Mouse (Mus musculus) embryonic facial prominence, embryonic 15.5 days (tissue): ENCODE measurements around the gene Foxd2. TPM values are rescaled to one million over a fixed set of nuclear protein-coding genes. Genes with fewer than 3 reads are reported as not detected.

Source experiments
- ATAC-seq: fragments of 200-750 bp; cut with Nextera tagmentation; 2 replicates; pipeline ENCODE4 v1.8.0; 2017; ENCODE audit warnings: low read depth, moderate TSS enrichment; ENCODE audit not compliant: insufficient number of reproducible peaks, low FRiP score, low TSS enrichment
- H3K27ac ChIP-seq: fragments of 300-500 bp; sonication (generic); replicated peaks from 2 replicates; pipeline ENCODE4 v1.5.1; 2015; ENCODE audit warnings: mild to moderate bottlenecking, inconsistent platforms
- H3K27me3 ChIP-seq: fragments of 300-500 bp; sonication (generic); 2 replicates; pipeline ENCODE4 v1.6.1; 2015; ENCODE audit warnings: inconsistent platforms
- H3K36me3 ChIP-seq: fragments of 300-500 bp; sonication (generic); 2 replicates; pipeline ENCODE4 v1.6.1; 2015; ENCODE audit warnings: mild to moderate bottlenecking, inconsistent platforms
- H3K4me1 ChIP-seq: fragments of 300-500 bp; sonication (generic); 2 replicates; pipeline ENCODE4 v1.6.1; 2015; ENCODE audit warnings: inconsistent platforms
- H3K4me2 ChIP-seq: fragments of 300-500 bp; sonication (generic); replicated peaks from 2 replicates; pipeline ENCODE4 v1.6.1; 2015; ENCODE audit warnings: mild to moderate bottlenecking, inconsistent platforms
- H3K4me3 ChIP-seq: fragments of 300-500 bp; sonication (generic); replicated peaks from 2 replicates; pipeline ENCODE4 v1.5.1; 2015; ENCODE audit warnings: mild to moderate bottlenecking, inconsistent platforms
- H3K9ac ChIP-seq: fragments of 300-500 bp; sonication (generic); 2 replicates; pipeline ENCODE4 v1.6.1; 2015; ENCODE audit warnings: inconsistent platforms
- H3K9me3 ChIP-seq: fragments of 300-500 bp; sonication (generic); replicated peaks from 2 replicates; pipeline ENCODE4 v1.6.1; 2016; ENCODE audit warnings: inconsistent platforms
- WGBS: fragments of 180-500 bp; shearing (Covaris S2); methylation state at CpG from one replicate; pipeline ENCODE4 v1.1.7; 2015; 5-methylcytosine and 5-hydroxymethylcytosine counted together
- polyA plus RNA-seq: library from polyadenylated mRNA; unstranded; fragments of >200 nt; fragmentation: Nextera tagmentation; extraction: Ambion mirVana; gene quantifications from 2 replicates; pipeline ENCODE4 v1.2.1, GENCODE M21; 2015

The Foxd2 gene
- 1.8 and 2.3 TPM in 2 replicates for polyA plus RNA-seq

- peak within 1 kb of the TSS; percentile 54 for H3K9ac ChIP-seq
- peak within 1 kb of the TSS; percentile 92 for H3K4me2 ChIP-seq
- under 1% methylated on average over 52 of the region's 64 CpGs for WGBS
- H3K4me3 ChIP-seq: peak within 1 kb of the TSS; percentile 59
- no peaks in the 10 kb centered on the region for H3K36me3 ChIP-seq
- no peaks in the 10 kb centered on the region for H3K9me3 ChIP-seq
- peak; percentile 88 for ATAC-seq
- peaks cover 97% of the 10 kb centered on the region for H3K27me3 ChIP-seq
- peak within 1 kb of the TSS; percentile 83 for H3K27ac ChIP-seq
- peaks cover 43% of the 10 kb centered on the region for H3K4me1 ChIP-seq
Observed at GRCm38 (mm10) chr4:114908829-114909601, at the start of gene Foxd2. Gene Foxd2 (minus strand): TSS chr4:114908873.

GRCm38 (mm10) chr4:114958231-114958630, 49.6 kb upstream of the Foxd2 start:
- H3K27ac ChIP-seq: no peak overlapping the region
- H3K4me1 ChIP-seq: no peaks in the 10 kb centered on the region
- H3K9ac ChIP-seq: no peak overlapping the region
- H3K4me2 ChIP-seq: no peak overlapping the region
- 85% methylated on average over 2 of the region's 2 CpGs for WGBS
- H3K9me3 ChIP-seq: no peaks in the 10 kb centered on the region
- no peaks in the 10 kb centered on the region for H3K27me3 ChIP-seq
- peaks cover 14% of the 10 kb centered on the region; the same call in 1 of the 2 replicates for H3K36me3 ChIP-seq
- H3K4me3 ChIP-seq: no peak overlapping the region
- ATAC-seq: no peak

DNA sequence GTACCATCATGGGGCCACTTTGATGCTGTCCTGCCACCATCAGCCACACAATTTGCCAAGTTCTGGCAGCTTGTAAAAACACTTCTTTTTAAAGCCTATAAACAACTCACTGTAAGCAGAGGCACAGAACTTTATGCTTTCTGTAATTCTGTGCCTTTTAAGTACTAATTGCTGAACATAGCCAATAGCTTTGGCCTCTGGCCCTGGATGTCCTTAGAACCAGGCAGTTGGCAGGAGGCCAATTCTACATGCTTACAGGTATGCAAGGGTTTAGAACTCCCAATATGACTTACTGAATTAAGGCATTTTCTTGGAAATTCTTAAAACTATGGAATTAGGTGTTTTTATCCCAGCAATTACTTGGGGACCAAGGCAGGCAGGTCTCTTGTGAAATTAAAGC, 48.7 kb upstream of the Foxd2 start:
- no peak for ATAC-seq
- no peaks in the 10 kb centered on the region for H3K4me1 ChIP-seq
- peaks cover 7% of the 10 kb centered on the region; the same call in 1 of the 2 replicates for H3K36me3 ChIP-seq
- H3K9ac ChIP-seq: no peak overlapping the region
- H3K27ac ChIP-seq: no peak overlapping the region
- no peak overlapping the region for H3K4me3 ChIP-seq
- H3K27me3 ChIP-seq: no peaks in the 10 kb centered on the region
- H3K9me3 ChIP-seq: no peaks in the 10 kb centered on the region
- no peak overlapping the region for H3K4me2 ChIP-seq

DNA sequence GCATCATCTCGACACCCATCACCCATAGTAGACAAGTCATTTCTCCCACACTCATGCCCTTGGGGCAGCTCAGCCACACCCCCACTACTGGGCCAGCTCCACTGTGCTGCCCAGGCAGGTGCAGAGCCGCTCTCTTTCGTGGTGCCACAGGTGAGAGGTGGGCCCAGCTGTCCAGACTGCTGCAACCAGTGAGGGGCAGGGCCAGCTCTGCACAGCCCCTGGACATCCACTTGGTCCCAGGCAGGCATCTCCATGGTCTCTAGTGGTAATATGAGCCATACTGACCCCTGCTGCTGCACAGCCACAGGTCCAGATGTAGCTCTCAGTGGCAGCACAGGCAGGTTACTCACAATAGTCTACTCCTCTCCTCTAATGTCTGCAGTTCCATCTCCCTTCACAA, 44.5 kb upstream of the Foxd2 start:
- H3K9ac ChIP-seq: no peak overlapping the region
- no peak overlapping the region for H3K27ac ChIP-seq
- no peak overlapping the region for H3K4me2 ChIP-seq
- H3K9me3 ChIP-seq: no peaks in the 10 kb centered on the region
- WGBS: 62% methylated on average over 3 of the region's 3 CpGs
- ATAC-seq: no peak
- H3K36me3 ChIP-seq: no peaks in the 10 kb centered on the region
- H3K27me3 ChIP-seq: peaks cover 11% of the 10 kb centered on the region
- H3K4me1 ChIP-seq: peaks cover 9% of the 10 kb centered on the region
- no peak overlapping the region for H3K4me3 ChIP-seq

DNA sequence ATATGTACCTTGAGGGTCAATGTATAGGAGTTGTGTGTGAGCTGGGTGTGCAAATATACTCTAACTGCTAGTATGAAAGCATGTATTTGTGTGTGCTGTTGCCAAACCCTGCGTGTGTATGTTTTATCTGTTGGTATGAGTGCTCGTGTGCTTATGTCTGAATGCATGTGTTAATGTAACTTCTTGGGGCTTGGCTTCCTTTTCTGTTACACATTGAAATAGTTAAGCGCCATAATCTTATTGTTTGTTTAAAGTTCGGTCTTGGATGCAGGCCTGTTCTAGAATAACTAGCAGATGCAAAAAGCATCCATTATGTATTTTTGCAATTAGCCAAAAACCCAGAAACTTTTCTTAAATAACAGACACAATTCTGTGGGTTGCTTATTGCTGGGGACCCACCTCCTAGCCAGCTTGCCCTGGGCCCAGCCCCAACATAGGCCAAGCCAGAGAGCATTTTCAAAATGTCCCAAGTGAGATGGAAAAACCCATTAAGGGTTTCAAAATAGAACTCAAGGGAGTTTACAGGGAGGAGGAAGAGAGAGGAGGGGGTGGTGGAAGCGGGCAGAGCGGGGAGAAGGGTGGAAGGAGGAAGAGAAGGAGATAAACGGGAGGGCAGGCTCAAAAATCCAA, 39.3 kb upstream of the Foxd2 start:
- Histone ChIP-seq H3K4me3 (no peak overlapping the region), H3K36me3 (no peaks in the 10 kb centered on the region), H3K9me3 (no peaks in the 10 kb centered on the region), H3K27ac (peak overlapping the region; percentile 61), H3K9ac (no peak overlapping the region), H3K27me3 (peaks cover 41% of the 10 kb centered on the region), H3K4me2 (no peak overlapping the region), H3K4me1 (peaks cover 17% of the 10 kb centered on the region)
- ATAC-seq: peak; percentile 59; the same call in 1 of the 2 replicates
- WGBS: 34% methylated on average over 7 of the region's 7 CpGs

DNA sequence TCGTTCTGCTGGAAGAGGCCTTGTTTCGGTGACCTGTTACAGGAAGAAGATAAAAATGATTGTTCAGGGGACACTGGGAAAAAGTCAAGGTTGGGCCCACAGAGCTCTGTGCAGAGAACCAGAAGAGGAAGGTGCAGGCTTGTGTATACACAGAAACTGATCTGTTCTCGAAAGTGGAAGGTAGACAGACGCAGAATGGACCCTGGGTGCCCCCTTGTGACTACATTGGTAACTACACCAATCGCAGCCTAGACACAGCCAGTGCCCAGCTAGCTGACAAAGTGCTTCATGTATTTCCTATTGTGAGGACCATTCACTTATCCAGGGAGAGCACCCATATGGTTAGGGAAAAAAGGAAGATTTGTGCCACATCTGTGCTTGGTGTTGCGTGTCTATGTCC, 38.7 kb upstream of the Foxd2 start:
- 28% methylated on average over 6 of the region's 6 CpGs for WGBS
- H3K27me3 ChIP-seq: peaks cover 41% of the 10 kb centered on the region
- peak; percentile 65; the same call in 1 of the 2 replicates for ATAC-seq

GRCm38 (mm10) chr4:114946416-114946815, 37.7 kb upstream of the Foxd2 start:
- no peak overlapping the region for H3K9ac ChIP-seq
- peaks cover 27% of the 10 kb centered on the region for H3K4me1 ChIP-seq
- H3K27me3 ChIP-seq: peaks cover 42% of the 10 kb centered on the region
- 86% methylated on average over 4 of the region's 4 CpGs for WGBS
- H3K27ac ChIP-seq: no peak overlapping the region
- no peak overlapping the region for H3K4me2 ChIP-seq
- H3K4me3 ChIP-seq: no peak overlapping the region
- H3K36me3 ChIP-seq: no peaks in the 10 kb centered on the region
- no peak for ATAC-seq
- no peaks in the 10 kb centered on the region for H3K9me3 ChIP-seq

More for the DNA sequence above, 38.7 kb upstream of the Foxd2 start:
- Histone ChIP-seq H3K4me1 (peaks cover 22% of the 10 kb centered on the region), H3K27ac (peak overlapping the region; percentile 61), H3K9me3 (no peaks in the 10 kb centered on the region), H3K4me2 (no peak overlapping the region), H3K4me3 (no peak overlapping the region), H3K36me3 (no peaks in the 10 kb centered on the region), H3K9ac (no peak overlapping the region)

DNA sequence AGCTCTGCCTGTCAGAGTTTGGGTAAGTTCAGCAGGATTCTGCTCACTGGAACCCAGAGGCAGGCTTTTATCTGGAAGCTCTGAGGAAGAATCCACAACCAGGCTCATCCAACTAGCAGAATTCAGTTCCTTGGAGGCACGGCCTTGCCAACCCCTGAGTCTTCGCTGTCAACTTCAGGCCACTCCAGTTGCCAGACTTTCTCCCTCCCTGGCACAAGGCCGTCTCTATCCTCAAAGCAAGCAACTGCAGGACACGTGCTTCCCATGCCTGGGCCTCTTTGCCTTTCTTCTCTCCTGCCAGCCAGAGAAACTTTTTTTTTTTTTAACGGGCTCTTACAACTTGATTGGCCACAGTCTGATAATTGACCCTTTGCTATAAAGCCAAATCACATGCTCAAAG, 36.3 kb upstream of the Foxd2 start:
- H3K27ac ChIP-seq: no peak overlapping the region
- no peak overlapping the region for H3K9ac ChIP-seq
- no peak for ATAC-seq
- peaks cover 50% of the 10 kb centered on the region for H3K27me3 ChIP-seq
- no peak overlapping the region for H3K4me2 ChIP-seq
- no peak overlapping the region for H3K4me3 ChIP-seq
- H3K36me3 ChIP-seq: no peaks in the 10 kb centered on the region
- WGBS: 20% methylated on average over 5 of the region's 5 CpGs
- H3K9me3 ChIP-seq: no peaks in the 10 kb centered on the region
- H3K4me1 ChIP-seq: peaks cover 27% of the 10 kb centered on the region

GRCm38 (mm10) chr4:114942583-114942982, 33.9 kb upstream of the Foxd2 start:
- Histone ChIP-seq H3K36me3 (no peaks in the 10 kb centered on the region), H3K9ac (no peak overlapping the region), H3K4me2 (no peak overlapping the region), H3K4me1 (peaks cover 19% of the 10 kb centered on the region), H3K27me3 (peaks cover 45% of the 10 kb centered on the region), H3K9me3 (no peaks in the 10 kb centered on the region), H3K27ac (no peak overlapping the region), H3K4me3 (no peak overlapping the region)
- no peak for ATAC-seq
- 32% methylated on average over 8 of the region's 8 CpGs for WGBS

GRCm38 (mm10) chr4:114942112-114942511, 33.4 kb upstream of the Foxd2 start:
- Histone ChIP-seq H3K9me3 (no peaks in the 10 kb centered on the region), H3K4me1 (peaks cover 21% of the 10 kb centered on the region), H3K9ac (no peak overlapping the region), H3K4me3 (no peak overlapping the region), H3K27ac (no peak overlapping the region), H3K36me3 (no peaks in the 10 kb centered on the region), H3K27me3 (peaks cover 45% of the 10 kb centered on the region), H3K4me2 (no peak overlapping the region)
- 59% methylated on average over 4 of the region's 4 CpGs for WGBS
- no peak for ATAC-seq

DNA sequence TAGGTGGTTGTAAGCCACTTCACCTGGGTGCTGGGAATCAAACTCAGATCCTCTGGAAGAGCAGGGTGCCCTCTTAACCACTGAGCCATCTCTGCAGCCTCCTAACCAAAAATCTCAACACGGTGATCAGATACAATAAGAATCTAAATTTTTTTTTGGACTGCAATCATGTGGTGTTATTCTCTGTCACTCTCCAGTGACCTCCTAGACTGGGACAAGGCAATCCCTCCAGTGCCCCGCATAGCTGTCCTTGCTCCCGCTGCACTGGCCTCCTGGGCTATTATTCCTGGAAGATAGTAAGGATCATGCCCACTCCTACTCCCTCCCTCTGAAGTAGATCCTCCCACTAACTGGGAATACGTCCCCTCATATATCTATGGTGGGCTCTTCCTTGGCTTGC, 32.6 kb upstream of the Foxd2 start:
- H3K27ac ChIP-seq: no peak overlapping the region
- H3K9ac ChIP-seq: no peak overlapping the region
- ATAC-seq: no peak
- peaks cover 38% of the 10 kb centered on the region for H3K27me3 ChIP-seq
- H3K36me3 ChIP-seq: no peaks in the 10 kb centered on the region
- H3K9me3 ChIP-seq: no peaks in the 10 kb centered on the region
- H3K4me2 ChIP-seq: no peak overlapping the region
- peaks cover 21% of the 10 kb centered on the region for H3K4me1 ChIP-seq
- WGBS: 79% methylated on average over 4 of the region's 4 CpGs
- H3K4me3 ChIP-seq: no peak overlapping the region
